Mouse (Mus musculus) ES-Bruce4 (cell line): ENCODE measurements around the gene 0610030E20Rik.

ENCODE experiments used
- CTCF ChIP-seq: IDR thresholded peaks from one replicate; pipeline ENCODE4 v1.8.1; 2011; ENCODE audit warnings: low read depth, low read length
- POLR2A ChIP-seq: IDR thresholded peaks from one replicate; pipeline ENCODE4 v1.8.1; 2011; ENCODE audit warnings: low read length; ENCODE audit not compliant: insufficient read depth

DNA sequence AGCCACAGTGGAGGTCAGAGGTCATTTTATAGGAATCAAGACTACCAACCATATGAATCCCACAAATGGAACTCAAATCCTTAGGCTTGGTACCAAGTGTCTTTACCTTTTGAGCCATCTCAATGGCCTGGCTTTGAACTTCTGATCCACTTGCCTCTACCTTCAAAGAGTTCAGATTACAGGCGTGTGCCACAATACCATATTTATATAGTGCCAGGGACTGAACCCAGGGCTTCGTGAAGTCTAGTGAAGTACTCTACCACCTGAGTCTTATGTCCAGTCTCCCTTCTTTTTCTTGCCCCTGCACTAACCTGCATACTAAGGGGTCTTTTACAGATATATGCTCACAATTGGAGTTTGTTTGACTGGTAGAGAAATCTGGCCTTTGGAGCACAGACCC is 39.4 kb downstream of the 0610030E20Rik start:
- TF ChIP-seq POLR2A (no peak), CTCF (no peak)
